Mouse (Mus musculus) E14TG2a.4 (cell line): ENCODE results near the gene Pabpc4.

Experiments used
- CTCF ChIP-seq: conservative IDR thresholded peaks from 2 replicates; pipeline ENCODE4 v1.5.1; 2014; ENCODE audit warnings: low read length
- NANOG ChIP-seq: IDR thresholded peaks from 2 replicates; pipeline ENCODE4 v1.6.1; 2014; ENCODE audit warnings: borderline replicate concordance, low read length, mixed read lengths
- POU5F1 ChIP-seq: IDR thresholded peaks from 2 replicates; pipeline ENCODE4 v1.6.1; 2014; ENCODE audit warnings: low read length, borderline replicate concordance

GRCm38 (mm10) chr4:123284731-123285624 lies 22.8 kb downstream of the Pabpc4 start:
- no peak for TF ChIP-seq CTCF
- TF ChIP-seq POU5F1 = no peak
- no peak for TF ChIP-seq NANOG
